ENCODE assay signal across 12 mouse cellular contexts in genomic region chr6:4430704-4431310, GRCm38 (mm10).
DNase-seq lines count a peak whose midpoint lies in the region; ATAC-seq lines count a peak whose summit lies in the region.
"Had no signal": no experiment of that assay in that cellular context is flagged by ENCODE, and none has a peak within 500 bp of the region (broad histone marks: within the 10 kb centered on the region; RNA-seq: fewer than 3 reads in every experiment).

No protein-coding gene starts in this region.

- H3K36me3 ChIP-seq in heart, embryonic 12.5 days = no peaks in the 10 kb centered on the region
- H3K36me3 ChIP-seq in heart, embryonic 10.5 days = no peaks in the 10 kb centered on the region
- H3K36me3 ChIP-seq in lung, embryonic 15.5 days = no peaks in the 10 kb centered on the region

- DNase-seq in heart, embryonic 10.5 days (ENCODE audit: low spot score) = no peak
- no peak for DNase-seq in lung, postnatal 25 days (ENCODE audit: low spot score)
- DNase-seq in brain, adult 2 months (ENCODE audit: low read depth, low spot score) = peak; percentile 23
- peak; percentile 13 for DNase-seq in layer of hippocampus, adult 9-11 months
- no peak for DNase-seq in gastrocnemius, adult 8-10 months (ENCODE audit: low spot score in 2 of 2)
- no peak for DNase-seq in gastrocnemius, postnatal 4 days (ENCODE audit: low spot score in 2 of 2)
- DNase-seq: cerebellum, postnatal 36 days; kidney, adult 8-10 months; spleen, adult 18-20 months; thymus, postnatal 25 days had no signal

- H3K4me1 ChIP-seq in heart, embryonic 12.5 days (replicated peaks) = no peaks in the 10 kb centered on the region
- H3K4me1 ChIP-seq in heart, embryonic 10.5 days = no peaks in the 10 kb centered on the region
- H3K4me1 ChIP-seq in lung, embryonic 15.5 days = 0 out of 2 replicates have a peak, but pooled peaks cover 6% of the 10 kb centered on the region

- 60% methylated on average over 1 of the region's 1 CpGs for WGBS in heart, embryonic 12.5 days
- 61% methylated on average over 1 of the region's 1 CpGs for WGBS in heart, embryonic 10.5 days
- WGBS in lung, embryonic 15.5 days = 50% methylated on average over 1 of the region's 1 CpGs

- H3K27me3 ChIP-seq in heart, embryonic 12.5 days (replicated peaks) = no peaks in the 10 kb centered on the region
- H3K27me3 ChIP-seq in heart, embryonic 10.5 days (ENCODE audit: insufficient read depth, poor library complexity, severe bottlenecking) = no peaks in the 10 kb centered on the region
- H3K27me3 ChIP-seq in lung, embryonic 15.5 days = no peaks in the 10 kb centered on the region

- H3K4me2 ChIP-seq in heart, embryonic 12.5 days = no peak overlapping the region
- H3K4me2 ChIP-seq in lung, embryonic 15.5 days = no peak overlapping the region

- H3K9me3 ChIP-seq in heart, embryonic 12.5 days (replicated peaks) = no peaks in the 10 kb centered on the region
- no peaks in the 10 kb centered on the region for H3K9me3 ChIP-seq in heart, embryonic 10.5 days
- H3K9me3 ChIP-seq in lung, embryonic 15.5 days = no peaks in the 10 kb centered on the region

- H3K9ac ChIP-seq in heart, embryonic 12.5 days = no peak overlapping the region
- no peak overlapping the region for H3K9ac ChIP-seq in lung, embryonic 15.5 days

- no peak overlapping the region for H3K4me3 ChIP-seq in heart, embryonic 12.5 days
- H3K4me3 ChIP-seq in heart, embryonic 10.5 days = no peak overlapping the region
- H3K4me3 ChIP-seq in lung, embryonic 15.5 days = no peak overlapping the region

- H3K27ac ChIP-seq in heart, embryonic 12.5 days (ENCODE audit: poor library complexity, severe bottlenecking) = peak overlapping the region; percentile 32
- no peak overlapping the region for H3K27ac ChIP-seq in heart, embryonic 10.5 days
- H3K27ac ChIP-seq in lung, embryonic 15.5 days = peak overlapping the region; percentile 74

- ATAC-seq in heart, embryonic 12.5 days (ENCODE audit: insufficient number of reproducible peaks, low FRiP score) = no peak
- ATAC-seq in lung, embryonic 15.5 days (ENCODE audit: borderline replicate concordance, extremely low read depth, low FRiP score, low TSS enrichment) = peak; percentile 55

Comparison
In these comparisons a context has a peak if more than half of its experiments do, and no peak if none do; other contexts are left out.
1. DNase-seq: peak in brain, adult 2 months (single experiment) and layer of hippocampus, adult 9-11 months (single experiment); none in heart, embryonic 10.5 days (single experiment), lung, postnatal 25 days (single experiment), gastrocnemius, adult 8-10 months (0 of 2) and gastrocnemius, postnatal 4 days (0 of 2).